Mouse (Mus musculus): Measurements from ENCODE around the gene Agpat1.

GRCm38 (mm10) chr17:34557411-34557810, 46.7 kb upstream of the Agpat1 start:
- TF ChIP-seq FLI1 (IDR thresholded peaks at IDR 0.05; ENCODE audit: low read length) (no peak), GATA1 (IDR thresholded peaks at IDR 0.05; ENCODE audit: borderline replicate concordance, low read length) (no peak)

Measured in megakaryocyte, embryonic 14.5 days (primary cell).